8 mouse cellular contexts compared by ENCODE assay signal in the genomic region with DNA sequence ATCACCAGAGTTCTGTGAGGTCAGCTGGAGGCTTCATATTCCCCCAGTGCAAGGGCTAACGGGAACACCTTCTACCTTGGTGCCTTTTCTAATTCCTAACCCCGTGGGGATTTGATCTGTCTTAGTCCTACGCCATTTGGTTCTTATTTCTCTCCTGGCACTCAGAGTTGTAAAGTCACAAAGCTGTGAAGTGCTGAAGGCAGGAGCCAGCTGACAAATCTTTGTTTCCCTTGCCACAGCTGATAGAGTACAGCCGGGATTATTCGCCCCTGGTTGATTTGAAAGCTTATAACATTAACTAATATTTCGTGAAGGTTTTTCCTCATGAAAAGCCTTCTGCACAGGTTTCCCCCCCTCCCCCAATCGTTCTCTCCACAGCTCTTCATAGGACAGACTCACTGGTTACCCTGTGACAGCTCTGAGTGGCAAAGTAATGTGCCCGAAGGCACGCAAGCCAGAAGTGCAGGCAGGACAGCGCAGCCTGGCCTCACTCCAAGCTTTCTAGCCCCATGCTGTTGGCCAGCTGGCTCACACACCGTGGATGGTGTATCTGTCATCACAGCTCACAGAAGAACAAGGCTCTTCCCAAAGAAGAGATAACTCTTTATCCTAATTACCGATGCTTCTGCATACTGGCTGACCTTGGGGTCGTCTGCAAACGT.
DNase-seq lines count a peak whose midpoint lies in the region; ATAC-seq lines count a peak whose summit lies in the region.

No protein-coding gene starts in this region.

- H3K9me3 ChIP-seq in limb, embryonic 12.5 days, result no peaks in the 10 kb centered on the region
- no peaks in the 10 kb centered on the region for H3K9me3 ChIP-seq in limb, embryonic 10.5 days (replicated peaks)
- no peaks in the 10 kb centered on the region for H3K9me3 ChIP-seq in heart, embryonic 10.5 days
- H3K9me3 ChIP-seq in lung, embryonic 16.5 days (ENCODE audit: control insufficient read depth, low read length), result no peaks in the 10 kb centered on the region

- no peak overlapping the region for H3K4me3 ChIP-seq in limb, embryonic 12.5 days (replicated peaks)
- H3K4me3 ChIP-seq in limb, embryonic 10.5 days, result no peak overlapping the region
- no peak overlapping the region for H3K4me3 ChIP-seq in heart, embryonic 10.5 days
- H3K4me3 ChIP-seq in lung, embryonic 16.5 days (ENCODE audit: low read length), result no peak overlapping the region

- ATAC-seq in limb, embryonic 12.5 days (ENCODE audit: insufficient number of reproducible peaks, insufficient read depth, low FRiP score, low TSS enrichment, low read depth), result no peak
- peak; percentile 86 for ATAC-seq in lung, embryonic 16.5 days (ENCODE audit: low read depth)
- ATAC-seq in megakaryocyte, adult 5-6 weeks (ENCODE audit: poor library complexity, severe bottlenecking), result no peak

- H3K4me2 ChIP-seq in limb, embryonic 12.5 days, result no peak overlapping the region
- H3K4me2 ChIP-seq in lung, embryonic 16.5 days (ENCODE audit: low read depth, low read length), result no peak overlapping the region

- DNase-seq in limb, embryonic 10.5 days (ENCODE audit: low spot score), result no peak
- DNase-seq in cerebellum, adult 8-10 months, result peak; percentile 17
- DNase-seq in heart, embryonic 10.5 days (ENCODE audit: low spot score), result no peak
- DNase-seq in T-cell, adult 2 months (ENCODE audit: low spot score), result no peak
- DNase-seq in spleen, postnatal 4 days (ENCODE audit: low spot score in 2 of 2), result no peak

- H3K27ac ChIP-seq in limb, embryonic 12.5 days, result 0 out of 2 replicates have a peak overlapping the region, but pooled peaks have one; percentile 8
- H3K27ac ChIP-seq in limb, embryonic 10.5 days, result no peak overlapping the region
- H3K27ac ChIP-seq in heart, embryonic 10.5 days, result peak overlapping the region; percentile 33; the same call in 1 of the 2 replicates
- H3K27ac ChIP-seq in lung, embryonic 16.5 days (ENCODE audit: low read length), result no peak overlapping the region

- peaks cover 3% of the 10 kb centered on the region; the same call in 1 of the 2 replicates for H3K27me3 ChIP-seq in limb, embryonic 12.5 days
- H3K27me3 ChIP-seq in limb, embryonic 10.5 days (ENCODE audit: low read depth, poor library complexity, severe bottlenecking), result no peaks in the 10 kb centered on the region
- H3K27me3 ChIP-seq in heart, embryonic 10.5 days (ENCODE audit: insufficient read depth, poor library complexity, severe bottlenecking), result peaks cover 10% of the 10 kb centered on the region
- no peaks in the 10 kb centered on the region for H3K27me3 ChIP-seq in lung, embryonic 16.5 days (ENCODE audit: control insufficient read depth, insufficient read depth, low read depth, low read length)

- WGBS in limb, embryonic 12.5 days, result 30% methylated on average over 14 of the region's 14 CpGs
- 41% methylated on average over 14 of the region's 14 CpGs for WGBS in limb, embryonic 10.5 days
- 24% methylated on average over 14 of the region's 14 CpGs for WGBS in heart, embryonic 10.5 days
- WGBS in lung, embryonic 16.5 days, result 33% methylated on average over 14 of the region's 14 CpGs

- H3K4me1 ChIP-seq in limb, embryonic 12.5 days (replicated peaks), result peaks cover 23% of the 10 kb centered on the region
- H3K4me1 ChIP-seq in limb, embryonic 10.5 days, result peaks cover 25% of the 10 kb centered on the region
- peaks cover 28% of the 10 kb centered on the region for H3K4me1 ChIP-seq in heart, embryonic 10.5 days
- H3K4me1 ChIP-seq in lung, embryonic 16.5 days (replicated peaks; ENCODE audit: control insufficient read depth, insufficient read depth, low read length), result peaks cover 9% of the 10 kb centered on the region; the same call in 1 of the 2 replicates

- H3K9ac ChIP-seq in limb, embryonic 12.5 days (replicated peaks), result no peak overlapping the region
- no peak overlapping the region for H3K9ac ChIP-seq in lung, embryonic 16.5 days (ENCODE audit: low read length)

- no peaks in the 10 kb centered on the region for H3K36me3 ChIP-seq in limb, embryonic 12.5 days
- no peaks in the 10 kb centered on the region for H3K36me3 ChIP-seq in limb, embryonic 10.5 days
- no peaks in the 10 kb centered on the region for H3K36me3 ChIP-seq in heart, embryonic 10.5 days
- no peaks in the 10 kb centered on the region for H3K36me3 ChIP-seq in lung, embryonic 16.5 days (ENCODE audit: control insufficient read depth, insufficient read depth, low read length)

Comparison
In these comparisons a context has a peak if more than half of its experiments do, and no peak if none do; other contexts are left out.
1. H3K27ac ChIP-seq: peak in limb, embryonic 12.5 days (single experiment) and heart, embryonic 10.5 days (single experiment); none in limb, embryonic 10.5 days (single experiment) and lung, embryonic 16.5 days (single experiment).